Mouse (Mus musculus) adrenal gland, adult 8-10 months (tissue): Measurements from ENCODE around the gene Mysm1. TPM values are rescaled to one million over a fixed set of nuclear protein-coding genes. Genes with fewer than 3 reads are reported as not detected.

Source experiments
- DNase-seq: peaks from one replicate; pipeline ENCODE4 v3.0.0; 2022
- total RNA-seq, 4 experiments: library from RNA; stranded (reverse); gene quantifications; 2 replicates each; pipeline ENCODE4 v1.2.4; 2022

Mysm1 gene
- total RNA-seq, 4 experiments from 2014 or later: 26.1 to 38.3 (median 32.2) TPM

- no peak for DNase-seq
Observed at GRCm38 (mm10) chr4:94941221-94941855, 37.6 kb downstream of the Mysm1 start.

- no peak for DNase-seq
Observed at GRCm38 (mm10) chr4:94928743-94929142, 50.2 kb downstream of the Mysm1 start, which contains the start of gene Eqtn. Gene Eqtn (minus strand): TSS chr4:94928843.

DNA sequence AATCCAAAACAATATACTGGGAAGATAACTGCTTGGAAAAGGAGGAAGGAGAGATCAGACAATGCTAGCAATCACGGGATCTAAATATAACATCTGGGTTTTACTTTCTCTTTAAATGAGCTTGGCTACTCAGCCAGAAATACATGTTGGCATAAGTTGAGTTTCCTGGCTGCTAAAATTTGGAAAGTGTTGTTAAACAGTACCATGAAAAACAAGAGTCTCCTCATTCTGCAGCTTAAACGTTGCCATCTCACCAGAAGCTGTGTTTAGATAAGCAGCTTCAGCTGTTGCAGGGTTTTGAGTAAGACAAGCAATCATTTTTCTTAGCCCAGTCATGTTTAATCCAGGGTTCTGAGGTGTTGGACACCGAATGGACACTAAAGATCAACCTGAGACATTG, 77.1 kb downstream of the Mysm1 start:
- no peak for DNase-seq

DNA sequence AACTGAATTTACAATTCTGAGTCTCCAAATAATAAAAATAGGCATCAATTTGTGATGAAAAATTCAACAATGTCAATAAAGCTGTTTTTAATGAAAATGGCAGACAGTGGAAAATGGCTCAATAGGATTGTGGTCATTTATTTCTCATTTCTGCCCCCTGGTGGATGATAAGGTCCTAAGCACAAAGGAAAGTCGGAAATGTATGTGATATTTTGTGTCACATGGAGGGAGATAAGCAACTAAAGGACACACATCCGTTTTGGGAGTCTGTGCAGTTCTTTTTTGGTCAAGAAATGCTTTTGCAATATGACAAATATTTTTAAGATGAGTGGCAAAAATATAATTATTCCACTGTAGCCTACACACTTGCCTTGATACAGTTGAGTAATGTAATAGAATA, 78.2 kb downstream of the Mysm1 start:
- no peak for DNase-seq

Other genes with a start within 250 kb of the Mysm1 start
- gene Tek, start 239.8 kb downstream of the Mysm1 start, total RNA-seq: 10 to 100 TPM; 36.4 to 64.0 (median 59.5) TPM
- gene Eqtn, start 50.3 kb downstream of the Mysm1 start, total RNA-seq: under 1 TPM in 2 of 4 experiments, not detected in 2; 0.27 to 0.49 TPM
- 100 to 1,000 TPM; 127 to 531 (median 331) TPM for gene Jun, start 73.1 kb upstream of the Mysm1 start, total RNA-seq